Mouse (Mus musculus): ENCODE data around the gene Mmp11.

DNA sequence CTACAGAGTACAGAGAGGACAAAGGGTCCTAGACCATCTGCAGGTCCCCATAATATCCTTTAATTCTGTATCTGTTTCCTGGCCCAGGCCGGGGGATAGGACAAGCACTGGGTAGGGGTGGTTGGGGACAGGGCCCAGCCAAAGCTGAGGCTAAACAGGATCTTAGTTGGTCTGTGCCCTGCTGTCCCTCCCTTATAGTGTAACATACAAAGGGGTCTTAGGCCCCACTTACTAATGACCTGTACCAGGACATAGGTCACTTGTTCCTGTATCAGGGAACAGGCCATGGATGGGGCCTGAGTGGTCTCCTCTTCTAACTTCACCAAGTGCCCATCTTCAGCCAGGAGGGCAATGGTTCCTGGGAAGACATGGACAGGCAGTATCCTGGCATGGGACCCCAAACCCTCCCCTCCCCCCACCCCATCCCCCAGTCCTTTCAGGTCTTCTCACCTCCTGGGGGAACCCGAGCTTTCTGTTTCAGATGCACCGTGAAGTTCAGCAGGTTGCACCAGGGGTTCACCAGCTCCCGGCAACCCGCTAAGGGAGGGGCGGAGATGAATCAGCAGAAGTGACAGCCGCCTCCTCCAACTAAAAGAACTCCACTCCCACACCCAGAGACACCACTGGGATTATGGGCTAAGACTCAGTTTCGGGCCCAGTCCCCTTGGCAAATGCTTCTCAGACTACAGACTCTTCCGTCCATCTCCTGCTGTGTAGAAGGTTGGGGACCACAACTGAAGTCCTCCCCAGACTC, 3.4 kb upstream of the Mmp11 start:
- 0 out of 2 replicates have a peak, but pooled peaks have one; percentile 11 for TF ChIP-seq POLR2A (IDR thresholded peaks at IDR 0.05; ENCODE audit: extremely low read depth, insufficient read depth, low read length)
- TF ChIP-seq CTCF (IDR thresholded peaks at IDR 0.05; ENCODE audit: low read depth, low read length): no peak
